Mouse (Mus musculus) heart, adult 2 months (tissue): ENCODE results near the gene Lpin2. TPM values are rescaled to one million over a fixed set of nuclear protein-coding genes. Genes with fewer than 3 reads are reported as not detected.

ENCODE experiments used
- DNase-seq, 2 experiments: peaks; one replicate each; pipeline ENCODE4 v3.0.0; 2021
- H3K27ac ChIP-seq: fragments of 200-600 bp; 2 replicates; pipeline ENCODE4 v1.8.1; 2022
- H3K27me3 ChIP-seq: fragments of 200-500 bp; 2 replicates; pipeline ENCODE4 v1.6.1; 2012; ENCODE audit warnings: mild to moderate bottlenecking, low read length, inconsistent platforms, mixed read lengths; ENCODE audit not compliant: control insufficient read depth, insufficient read depth
- H3K36me3 ChIP-seq: fragments of 200-500 bp; 2 replicates; pipeline ENCODE4 v1.6.1; 2012; ENCODE audit warnings: low read length, inconsistent platforms; ENCODE audit not compliant: control insufficient read depth, insufficient read depth
- H3K4me1 ChIP-seq: fragments of 200-500 bp; 2 replicates; pipeline ENCODE4 v1.6.1; 2011; ENCODE audit warnings: low read length; ENCODE audit not compliant: control insufficient read depth, insufficient read depth
- H3K4me3 ChIP-seq: fragments of 200-600 bp; 2 replicates; pipeline ENCODE4 v1.8.1; 2022
- H3K79me2 ChIP-seq: fragments of 200-500 bp; replicated peaks from 2 replicates; pipeline ENCODE4 v1.6.1; 2012; ENCODE audit warnings: mild to moderate bottlenecking, inconsistent platforms, low read length, moderate library complexity, mixed read lengths; ENCODE audit not compliant: control insufficient read depth, insufficient read depth
- H3K9ac ChIP-seq: fragments of 200-500 bp; 2 replicates; pipeline ENCODE4 v1.6.1; 2012; ENCODE audit warnings: low read depth, mild to moderate bottlenecking, control low read depth, inconsistent platforms, low read length, mixed read lengths
- CTCF ChIP-seq: fragments of 200-600 bp; IDR thresholded peaks from 2 replicates; pipeline ENCODE4 v1.8.1; 2022; ENCODE audit warnings: antibody characterized with exemption, mild to moderate bottlenecking, moderate library complexity
- EP300 ChIP-seq: fragments of 200-500 bp; IDR thresholded peaks from 2 replicates; pipeline ENCODE4 v1.6.1; 2011; ENCODE audit warnings: low read depth, low read length, control low read depth; ENCODE audit not compliant: insufficient read depth
- POLR2A ChIP-seq: fragments of 200-500 bp; IDR thresholded peaks from 2 replicates; pipeline ENCODE4 v1.6.1; 2011; ENCODE audit warnings: mild to moderate bottlenecking, low read depth, low read length, control low read depth; ENCODE audit not compliant: insufficient read depth
- WGBS: fragments of 180-500 bp; shearing (Covaris S2); methylation state at CpG from one replicate; pipeline ENCODE4 v1.1.7; 2018; 5-methylcytosine and 5-hydroxymethylcytosine counted together
- intact Hi-C: fragments of 180-260 bp; cut with DNase I; formaldehyde crosslinking; loops from one replicate; pipeline ENCODE4 v1.15.1; 2025
- polyA plus RNA-seq: library from polyadenylated mRNA; depleted of rRNA; stranded (reverse); fragments of >200 nt; gene quantifications from 2 replicates; pipeline ENCODE4 v1.2.3, GENCODE M21; 2012
- total RNA-seq, 2 experiments: library from RNA; stranded (reverse); gene quantifications; 2 replicates each; pipeline ENCODE4 v1.2.3; 2021

The Lpin2 gene
- total and polyA plus RNA-seq, 3 experiments: 3.4 to 13.1 (median 6.0) TPM

- Histone ChIP-seq H3K79me2 (no peaks in the 10 kb centered on the region), H3K27me3 (no peaks in the 10 kb centered on the region), H3K36me3 (no peaks in the 10 kb centered on the region; the same call in 1 of the 2 replicates), H3K9ac (no peak overlapping the region), H3K4me3 (no peak overlapping the region), H3K4me1 (peaks cover 12% of the 10 kb centered on the region), H3K27ac (peak overlapping the region; percentile 76)
- intact Hi-C loops: no loop called here
- TF ChIP-seq EP300 (no peak), CTCF (no peak), POLR2A (no peak)
- 85% methylated on average over 9 of the region's 9 CpGs for WGBS
- DNase-seq: no peak
Measured at GRCm38 (mm10) chr17:71252101-71252500, 69.7 kb downstream of the Lpin2 start.

GRCm38 (mm10) chr17:71253391-71253790, 71.0 kb downstream of the Lpin2 start:
- Histone ChIP-seq H3K4me3 (no peak overlapping the region), H3K4me1 (peaks cover 13% of the 10 kb centered on the region), H3K27me3 (no peaks in the 10 kb centered on the region), H3K27ac (no peak overlapping the region), H3K9ac (no peak overlapping the region), H3K36me3 (no peaks in the 10 kb centered on the region; the same call in 1 of the 2 replicates), H3K79me2 (no peaks in the 10 kb centered on the region)
- TF ChIP-seq EP300: no peak
- no peak for TF ChIP-seq POLR2A
- no peak for TF ChIP-seq CTCF
- DNase-seq: no peak
- intact Hi-C loops: no loop called here
- WGBS: 65% methylated on average over 2 of the region's 2 CpGs

GRCm38 (mm10) chr17:71254106-71254505, 71.7 kb downstream of the Lpin2 start:
- WGBS: 42% methylated on average over 5 of the region's 5 CpGs
- Histone ChIP-seq H3K27ac (peak overlapping the region; percentile 26; the same call in 1 of the 2 replicates), H3K4me3 (no peak overlapping the region)

GRCm38 (mm10) chr17:71254736-71255135, 72.4 kb downstream of the Lpin2 start:
- H3K9ac ChIP-seq: no peak overlapping the region
- TF ChIP-seq POLR2A: no peak
- TF ChIP-seq EP300: no peak
- peak; percentile 60 for TF ChIP-seq CTCF
- WGBS: 47% methylated on average over 6 of the region's 6 CpGs
- no peak overlapping the region for H3K27ac ChIP-seq
- H3K79me2 ChIP-seq: no peaks in the 10 kb centered on the region
- intact Hi-C loops: loop anchor here (2.0 kb wide), 1 partner anchor 56 kb away; the partner anchor contains the start of gene Emilin2
- no peak overlapping the region for H3K4me3 ChIP-seq
- H3K27me3 ChIP-seq: no peaks in the 10 kb centered on the region
- H3K4me1 ChIP-seq: peaks cover 13% of the 10 kb centered on the region
- H3K36me3 ChIP-seq: no peaks in the 10 kb centered on the region; the same call in 1 of the 2 replicates
- DNase-seq: peak in 1 of 2 experiments; percentile 45

More at GRCm38 (mm10) chr17:71254106-71254505, 71.7 kb downstream of the Lpin2 start:
- peaks cover 13% of the 10 kb centered on the region for H3K4me1 ChIP-seq
- H3K36me3 ChIP-seq: no peaks in the 10 kb centered on the region; the same call in 1 of the 2 replicates
- H3K79me2 ChIP-seq: no peaks in the 10 kb centered on the region
- H3K27me3 ChIP-seq: no peaks in the 10 kb centered on the region
- intact Hi-C loops: loop anchor here (2.0 kb wide), 1 partner anchor 57 kb away; the partner anchor contains the start of gene Emilin2
- TF ChIP-seq EP300 (no peak), CTCF (no peak), POLR2A (no peak)
- DNase-seq: peak in 1 of 2 experiments; percentile 45
- H3K9ac ChIP-seq: no peak overlapping the region

GRCm38 (mm10) chr17:71256068-71256615, 73.8 kb downstream of the Lpin2 start:
- intact Hi-C loops: no loop called here
- Histone ChIP-seq H3K4me3 (no peak overlapping the region), H3K9ac (no peak overlapping the region), H3K27me3 (no peaks in the 10 kb centered on the region), H3K4me1 (peaks cover 10% of the 10 kb centered on the region), H3K27ac (peak overlapping the region; percentile 43; the same call in 1 of the 2 replicates), H3K79me2 (no peaks in the 10 kb centered on the region), H3K36me3 (no peaks in the 10 kb centered on the region; the same call in 1 of the 2 replicates)
- DNase-seq: no peak
- WGBS: 76% methylated on average over 14 of the region's 14 CpGs
- TF ChIP-seq CTCF: no peak
- TF ChIP-seq EP300: no peak
- no peak for TF ChIP-seq POLR2A
